Mouse (Mus musculus): ENCODE results near the gene Pafah1b2. TPM values are rescaled to one million over a fixed set of nuclear protein-coding genes. Genes with fewer than 3 reads are reported as not detected.

Gene Pafah1b2
- polyA plus RNA-seq, 1 experiment from 2014 or later, result 148 TPM

- no peak overlapping the region for H3K27ac ChIP-seq (replicated peaks in 1 of 2; ENCODE audit: control insufficient read depth in 1 of 2, insufficient read depth in 1 of 2, low read depth in 2 of 2, low read length in 2 of 2)
- H3K27me3 ChIP-seq (ENCODE audit: control insufficient read depth, insufficient read depth, low read length), result no peaks in the 10 kb centered on the region
- 80% methylated on average over 16 of the region's 16 CpGs for WGBS
- no peaks in the 10 kb centered on the region for H3K9me3 ChIP-seq (ENCODE audit: control insufficient read depth, low read length)
- peaks cover 100% of the 10 kb centered on the region for H3K36me3 ChIP-seq (ENCODE audit: control insufficient read depth, insufficient read depth, low read length)
- no peak overlapping the region for H3K4me3 ChIP-seq (ENCODE audit: control insufficient read depth in 1 of 2, insufficient read depth in 1 of 2, low read depth in 1 of 2, low read length in 2 of 2)
- H3K9ac ChIP-seq (ENCODE audit: low read length), result no peak overlapping the region
- H3K4me2 ChIP-seq (ENCODE audit: low read length), result no peak overlapping the region
- no peak for ATAC-seq (ENCODE audit: insufficient number of reproducible peaks, insufficient read depth, low FRiP score, low read depth)
- H3K4me1 ChIP-seq (ENCODE audit: control insufficient read depth in 2 of 2, insufficient read depth in 2 of 2, low read length in 2 of 2), result no peaks in the 10 kb centered on the region
Observed at GRCm38 (mm10) chr9:45946182-45946871, 66.2 kb downstream of the Pafah1b2 start.

GRCm38 (mm10) chr9:45945721-45946120 is 66.8 kb downstream of the Pafah1b2 start:
- no peaks in the 10 kb centered on the region for H3K9me3 ChIP-seq (ENCODE audit: control insufficient read depth, low read length)
- no peak overlapping the region for H3K9ac ChIP-seq (ENCODE audit: low read length)
- H3K4me3 ChIP-seq (ENCODE audit: control insufficient read depth in 1 of 2, insufficient read depth in 1 of 2, low read depth in 1 of 2, low read length in 2 of 2), result no peak overlapping the region
- H3K27me3 ChIP-seq (ENCODE audit: control insufficient read depth, insufficient read depth, low read length), result no peaks in the 10 kb centered on the region
- no peak overlapping the region for H3K27ac ChIP-seq (replicated peaks in 1 of 2; ENCODE audit: control insufficient read depth in 1 of 2, insufficient read depth in 1 of 2, low read depth in 2 of 2, low read length in 2 of 2)
- no peak overlapping the region for H3K4me2 ChIP-seq (ENCODE audit: low read length)
- WGBS, result 87% methylated on average over 13 of the region's 13 CpGs
- no peaks in the 10 kb centered on the region for H3K4me1 ChIP-seq (ENCODE audit: control insufficient read depth in 2 of 2, insufficient read depth in 2 of 2, low read length in 2 of 2)
- no peak for ATAC-seq (ENCODE audit: insufficient number of reproducible peaks, insufficient read depth, low FRiP score, low read depth)
- H3K36me3 ChIP-seq (ENCODE audit: control insufficient read depth, insufficient read depth, low read length), result peaks cover 100% of the 10 kb centered on the region

- no peak overlapping the region for H3K9ac ChIP-seq (ENCODE audit: low read length)
- 81% methylated on average over 13 of the region's 13 CpGs for WGBS
- H3K4me3 ChIP-seq (ENCODE audit: control insufficient read depth in 1 of 2, insufficient read depth in 1 of 2, low read depth in 1 of 2, low read length in 2 of 2), result no peak overlapping the region
- no peaks in the 10 kb centered on the region for H3K4me1 ChIP-seq (ENCODE audit: control insufficient read depth in 2 of 2, insufficient read depth in 2 of 2, low read length in 2 of 2)
- H3K4me2 ChIP-seq (ENCODE audit: low read length), result no peak overlapping the region
- no peak for ATAC-seq (ENCODE audit: insufficient number of reproducible peaks, insufficient read depth, low FRiP score, low read depth)
- no peaks in the 10 kb centered on the region for H3K9me3 ChIP-seq (ENCODE audit: control insufficient read depth, low read length)
- H3K36me3 ChIP-seq (ENCODE audit: control insufficient read depth, insufficient read depth, low read length), result peaks cover 96% of the 10 kb centered on the region
- no peaks in the 10 kb centered on the region for H3K27me3 ChIP-seq (ENCODE audit: control insufficient read depth, insufficient read depth, low read length)
- no peak overlapping the region for H3K27ac ChIP-seq (replicated peaks in 1 of 2; ENCODE audit: control insufficient read depth in 1 of 2, insufficient read depth in 1 of 2, low read depth in 2 of 2, low read length in 2 of 2)
Observed at GRCm38 (mm10) chr9:45944506-45945400, 67.7 kb downstream of the Pafah1b2 start.

- H3K36me3 ChIP-seq (ENCODE audit: control insufficient read depth, insufficient read depth, low read length), result peaks cover 96% of the 10 kb centered on the region
- no peak for ATAC-seq (ENCODE audit: insufficient number of reproducible peaks, insufficient read depth, low FRiP score, low read depth)
- no peaks in the 10 kb centered on the region for H3K9me3 ChIP-seq (ENCODE audit: control insufficient read depth, low read length)
- no peak overlapping the region for H3K27ac ChIP-seq (replicated peaks in 1 of 2; ENCODE audit: control insufficient read depth in 1 of 2, insufficient read depth in 1 of 2, low read depth in 2 of 2, low read length in 2 of 2)
- no peak overlapping the region for H3K9ac ChIP-seq (ENCODE audit: low read length)
- no peak overlapping the region for H3K4me3 ChIP-seq (ENCODE audit: control insufficient read depth in 1 of 2, insufficient read depth in 1 of 2, low read depth in 1 of 2, low read length in 2 of 2)
- H3K27me3 ChIP-seq (ENCODE audit: control insufficient read depth, insufficient read depth, low read length), result no peaks in the 10 kb centered on the region
- H3K4me1 ChIP-seq (ENCODE audit: control insufficient read depth in 2 of 2, insufficient read depth in 2 of 2, low read length in 2 of 2), result no peaks in the 10 kb centered on the region
- no peak overlapping the region for H3K4me2 ChIP-seq (ENCODE audit: low read length)
- WGBS, result 88% methylated on average over 8 of the region's 8 CpGs
Observed at GRCm38 (mm10) chr9:45943628-45944505, 68.6 kb downstream of the Pafah1b2 start.

GRCm38 (mm10) chr9:45942916-45943315 is 69.6 kb downstream of the Pafah1b2 start:
- Histone ChIP-seq H3K27me3 (ENCODE audit: control insufficient read depth, insufficient read depth, low read length) (no peaks in the 10 kb centered on the region), H3K9ac (ENCODE audit: low read length) (no peak overlapping the region), H3K4me1 (ENCODE audit: control insufficient read depth in 2 of 2, insufficient read depth in 2 of 2, low read length in 2 of 2) (no peaks in the 10 kb centered on the region), H3K27ac (replicated peaks in 1 of 2; ENCODE audit: control insufficient read depth in 1 of 2, insufficient read depth in 1 of 2, low read depth in 2 of 2, low read length in 2 of 2) (no peak overlapping the region), H3K9me3 (ENCODE audit: control insufficient read depth, low read length) (no peaks in the 10 kb centered on the region), H3K4me2 (ENCODE audit: low read length) (no peak overlapping the region), H3K36me3 (ENCODE audit: control insufficient read depth, insufficient read depth, low read length) (peaks cover 96% of the 10 kb centered on the region), H3K4me3 (ENCODE audit: control insufficient read depth in 1 of 2, insufficient read depth in 1 of 2, low read depth in 1 of 2, low read length in 2 of 2) (no peak overlapping the region)
- ATAC-seq (ENCODE audit: insufficient number of reproducible peaks, insufficient read depth, low FRiP score, low read depth), result no peak
- 77% methylated on average over 8 of the region's 8 CpGs for WGBS

- H3K27ac ChIP-seq (replicated peaks in 1 of 2; ENCODE audit: control insufficient read depth in 1 of 2, insufficient read depth in 1 of 2, low read depth in 2 of 2, low read length in 2 of 2), result no peak overlapping the region
- no peak overlapping the region for H3K9ac ChIP-seq (ENCODE audit: low read length)
- H3K27me3 ChIP-seq (ENCODE audit: control insufficient read depth, insufficient read depth, low read length), result no peaks in the 10 kb centered on the region
- no peaks in the 10 kb centered on the region for H3K9me3 ChIP-seq (ENCODE audit: control insufficient read depth, low read length)
- H3K36me3 ChIP-seq (ENCODE audit: control insufficient read depth, insufficient read depth, low read length), result peaks cover 92% of the 10 kb centered on the region
- WGBS, result 88% methylated on average over 16 of the region's 16 CpGs
- H3K4me3 ChIP-seq (ENCODE audit: control insufficient read depth in 1 of 2, insufficient read depth in 1 of 2, low read depth in 1 of 2, low read length in 2 of 2), result no peak overlapping the region
- no peak overlapping the region for H3K4me2 ChIP-seq (ENCODE audit: low read length)
- ATAC-seq (ENCODE audit: insufficient number of reproducible peaks, insufficient read depth, low FRiP score, low read depth), result no peak
- H3K4me1 ChIP-seq (ENCODE audit: control insufficient read depth in 2 of 2, insufficient read depth in 2 of 2, low read length in 2 of 2), result no peaks in the 10 kb centered on the region
Observed at GRCm38 (mm10) chr9:45942464-45942863, 70.0 kb downstream of the Pafah1b2 start.

- Histone ChIP-seq H3K36me3 (ENCODE audit: control insufficient read depth, insufficient read depth, low read length) (peaks cover 82% of the 10 kb centered on the region), H3K9ac (ENCODE audit: low read length) (no peak overlapping the region), H3K4me2 (ENCODE audit: low read length) (no peak overlapping the region), H3K4me3 (ENCODE audit: control insufficient read depth in 1 of 2, insufficient read depth in 1 of 2, low read depth in 1 of 2, low read length in 2 of 2) (no peak overlapping the region), H3K9me3 (ENCODE audit: control insufficient read depth, low read length) (no peaks in the 10 kb centered on the region), H3K4me1 (ENCODE audit: control insufficient read depth in 2 of 2, insufficient read depth in 2 of 2, low read length in 2 of 2) (peaks cover 0 to 4% of the 10 kb centered on the region in 2 experiments; a peak in 3 of 4 replicates), H3K27ac (replicated peaks in 1 of 2; ENCODE audit: control insufficient read depth in 1 of 2, insufficient read depth in 1 of 2, low read depth in 2 of 2, low read length in 2 of 2) (no peak overlapping the region), H3K27me3 (ENCODE audit: control insufficient read depth, insufficient read depth, low read length) (no peaks in the 10 kb centered on the region)
- 73% methylated on average over 18 of the region's 18 CpGs for WGBS
- no peak for ATAC-seq (ENCODE audit: insufficient number of reproducible peaks, insufficient read depth, low FRiP score, low read depth)
Observed at GRCm38 (mm10) chr9:45941329-45941888, 71.1 kb downstream of the Pafah1b2 start.
